Mouse (Mus musculus): ENCODE measurements around the gene Bdh1. TPM values are rescaled to one million over a fixed set of nuclear protein-coding genes. Genes with fewer than 3 reads are reported as not detected.

The Bdh1 gene
- polyA plus RNA-seq (2017; shearing (Covaris generic)), result 10 to 100 TPM; 29.5 to 44.5 TPM

DNA sequence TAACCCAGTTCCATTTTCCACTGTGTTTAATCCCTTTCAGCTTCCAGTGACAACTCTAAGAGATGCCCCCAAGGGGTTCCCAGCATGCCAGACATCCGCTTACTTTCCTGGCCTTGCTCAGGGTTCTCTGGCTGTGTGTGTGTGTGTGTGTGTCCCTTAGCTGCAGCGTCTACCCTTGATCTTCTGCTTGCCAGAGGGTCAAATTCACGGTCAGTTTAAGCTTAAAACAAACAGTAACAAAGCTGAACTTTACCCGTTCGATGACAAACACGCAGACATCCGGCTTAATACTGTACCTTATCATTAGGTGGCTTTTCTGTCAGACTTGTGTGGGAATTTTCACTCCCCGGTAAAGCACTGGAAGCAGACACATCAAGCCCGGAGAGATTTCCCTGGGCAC is at the start of gene Bdh1:
TSS of gene Bdh1 (plus strand) at position 281 of the 400 bp plus-strand sequence.

Other genes with a start within 250 kb of the Bdh1 start
- 10 to 100 TPM; 37.1 to 45.6 TPM for gene Acap2, start 221.0 kb upstream of the Bdh1 start, polyA plus RNA-seq (2017; shearing (Covaris generic))
- gene Ppp1r2, start 147.0 kb upstream of the Bdh1 start, polyA plus RNA-seq (2017; shearing (Covaris generic)), result 10 to 100 TPM; 43.6 to 45.8 TPM
- under 1 TPM in 1 of 2 experiments, not detected in 1; 0.19 TPM for gene Apod, start 107.5 kb upstream of the Bdh1 start, polyA plus RNA-seq (2017; shearing (Covaris generic))
- 10 to 100 TPM; 34.7 to 37.5 TPM for gene Dlg1, start 241.2 kb downstream of the Bdh1 start, polyA plus RNA-seq (2017; shearing (Covaris generic))

All from inflammation-experienced regulatory T-cells (primary cell).